Mouse (Mus musculus) kidney, postnatal 0 days (tissue): ENCODE data around the gene Spata5. TPM values are rescaled to one million over a fixed set of nuclear protein-coding genes. Genes with fewer than 3 reads are reported as not detected.

Source experiments
- ATAC-seq: fragments of 200-750 bp; cut with Nextera tagmentation; replicated peaks from 2 replicates; pipeline ENCODE4 v1.8.0; 2017; ENCODE audit warnings: low read depth, moderate number of reproducible peaks, moderate TSS enrichment, moderate library complexity; ENCODE audit not compliant: low FRiP score
- DNase-seq: peaks from one replicate; pipeline ENCODE4 v3.0.0-alpha.2; 2016; ENCODE audit warnings: low spot score
- H3K27ac ChIP-seq: fragments of 300-500 bp; sonication (generic); 2 replicates; pipeline ENCODE4 v1.5.1; 2014; ENCODE audit warnings: mild to moderate bottlenecking
- H3K27me3 ChIP-seq: fragments of 300-500 bp; sonication (generic); 2 replicates; pipeline ENCODE4 v1.6.1; 2014; ENCODE audit warnings: low read length, mixed read lengths; ENCODE audit not compliant: insufficient read depth
- H3K36me3 ChIP-seq: fragments of 300-500 bp; sonication (generic); 2 replicates; pipeline ENCODE4 v1.6.1; 2014; ENCODE audit warnings: low read length, mixed read lengths; ENCODE audit not compliant: insufficient read depth
- H3K4me1 ChIP-seq: fragments of 300-500 bp; sonication (generic); replicated peaks from 2 replicates; pipeline ENCODE4 v1.6.1; 2014; ENCODE audit warnings: antibody characterized with exemption, low read length, mixed read lengths; ENCODE audit not compliant: insufficient read depth
- H3K4me2 ChIP-seq: fragments of 300-500 bp; sonication (generic); 2 replicates; pipeline ENCODE4 v1.6.1; 2014; ENCODE audit warnings: mild to moderate bottlenecking, low read length, moderate library complexity, mixed read lengths
- H3K4me3 ChIP-seq: fragments of 300-500 bp; sonication (generic); replicated peaks from 2 replicates; pipeline ENCODE4 v1.5.1; 2014; ENCODE audit warnings: low read depth, low read length
- H3K9ac ChIP-seq: fragments of 300-500 bp; sonication (generic); 2 replicates; pipeline ENCODE4 v1.6.1; 2014; ENCODE audit warnings: low read depth, low read length
- H3K9me3 ChIP-seq: fragments of 300-500 bp; sonication (generic); replicated peaks from 2 replicates; pipeline ENCODE4 v1.6.1; 2016; ENCODE audit warnings: low read length, inconsistent platforms, mixed read lengths
- CTCF ChIP-seq: IDR thresholded peaks from 2 replicates; pipeline ENCODE4 v1.5.1; 2016; ENCODE audit warnings: antibody characterized with exemption, low read depth, mild to moderate bottlenecking, moderate library complexity
- WGBS: fragments of 180-500 bp; shearing (Covaris S2); extraction: QIAGEN DNeasy Blood & Tissue Kit; methylation state at CpG from one replicate; pipeline ENCODE4 v1.1.7; 2014; 5-methylcytosine and 5-hydroxymethylcytosine counted together
- polyA plus RNA-seq: library from polyadenylated mRNA; unstranded; fragments of >200 nt; fragmentation: Nextera tagmentation; extraction: Ambion mirVana; gene quantifications from 2 replicates; pipeline ENCODE4 v1.2.1, GENCODE M21; 2015

Spata5 gene
- polyA plus RNA-seq, 1 experiment from 2014 or later, result 44.8 TPM

DNA sequence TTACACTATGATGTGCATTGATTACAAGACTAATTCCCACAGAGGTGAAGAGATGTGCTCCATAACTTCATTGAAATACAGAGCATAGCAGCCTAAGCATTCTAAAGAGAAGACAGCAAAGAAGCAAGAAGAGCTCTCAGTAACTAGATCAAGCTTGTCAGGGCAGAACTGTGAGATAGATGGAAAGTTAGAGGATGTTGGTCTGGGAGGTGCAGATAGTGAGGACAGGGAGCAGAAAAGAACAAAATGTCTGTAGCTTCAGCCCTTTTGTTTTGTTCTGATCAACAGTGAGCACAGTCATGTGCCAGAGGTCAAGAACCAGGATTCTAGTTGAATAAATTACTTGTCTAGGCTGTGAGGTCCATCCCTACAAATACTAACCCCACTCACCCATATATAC, 68.5 kb downstream of the Spata5 start:
- Histone ChIP-seq H3K36me3 (no peaks in the 10 kb centered on the region), H3K27me3 (no peaks in the 10 kb centered on the region), H3K9ac (no peak overlapping the region), H3K27ac (no peak overlapping the region), H3K4me3 (no peak overlapping the region), H3K9me3 (no peaks in the 10 kb centered on the region), H3K4me2 (no peak overlapping the region), H3K4me1 (peaks cover 4% of the 10 kb centered on the region; the same call in 1 of the 2 replicates)
- DNase-seq, result no peak
- TF ChIP-seq CTCF, result no peak
- ATAC-seq, result no peak

DNA sequence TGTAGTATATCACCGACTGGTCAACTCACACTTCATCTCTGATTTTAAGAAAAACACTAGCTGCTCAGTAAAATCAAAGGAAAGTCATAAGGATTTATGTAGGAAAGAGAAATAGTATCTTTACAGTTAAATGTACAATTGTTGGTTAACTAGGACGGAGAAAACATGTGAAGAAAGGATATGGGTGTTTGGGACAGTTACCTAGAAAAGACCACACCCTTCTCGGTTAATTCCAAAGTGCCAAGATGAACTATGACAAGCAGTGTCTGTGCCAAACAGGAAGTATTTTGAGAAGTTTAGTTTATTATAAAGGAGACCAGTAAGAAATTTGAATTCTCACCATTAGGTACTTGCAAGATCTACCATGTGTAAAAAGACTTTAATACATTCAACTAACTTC, 70.3 kb downstream of the Spata5 start:
- no peak for TF ChIP-seq CTCF
- Histone ChIP-seq H3K4me1 (peaks cover 4% of the 10 kb centered on the region; the same call in 1 of the 2 replicates), H3K4me3 (no peak overlapping the region), H3K27me3 (no peaks in the 10 kb centered on the region), H3K36me3 (no peaks in the 10 kb centered on the region), H3K9ac (no peak overlapping the region), H3K4me2 (no peak overlapping the region), H3K9me3 (no peaks in the 10 kb centered on the region), H3K27ac (no peak overlapping the region)
- 75% methylated on average over 3 of the region's 3 CpGs for WGBS
- DNase-seq (no peak), ATAC-seq (no peak)

DNA sequence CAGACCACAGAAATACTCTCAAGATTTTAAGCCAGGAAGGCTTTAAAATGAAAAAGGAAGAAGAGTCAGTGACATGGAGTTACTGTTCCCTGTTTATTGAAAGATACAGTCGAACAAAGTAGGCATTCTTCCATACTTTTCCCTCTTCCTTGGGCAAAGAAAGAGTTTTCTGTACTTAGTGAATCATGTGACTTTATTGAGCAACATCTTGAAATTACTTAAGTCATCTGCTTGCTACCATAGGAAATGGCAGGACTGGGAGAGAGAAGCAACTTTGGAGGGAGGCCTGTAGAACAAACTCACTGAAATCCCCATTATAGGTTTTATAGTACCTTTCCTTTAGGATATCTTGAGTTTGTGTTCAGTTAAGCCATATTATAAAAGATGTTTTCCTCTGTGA, 81.2 kb downstream of the Spata5 start:
- Histone ChIP-seq H3K9me3 (no peaks in the 10 kb centered on the region), H3K27me3 (no peaks in the 10 kb centered on the region), H3K9ac (no peak overlapping the region), H3K27ac (no peak overlapping the region), H3K4me1 (0 out of 2 replicates have a peak, but pooled peaks cover 3% of the 10 kb centered on the region), H3K4me2 (no peak overlapping the region), H3K36me3 (no peaks in the 10 kb centered on the region), H3K4me3 (no peak overlapping the region)
- TF ChIP-seq CTCF, result no peak
- no peak for DNase-seq
- 82% methylated on average over 1 of the region's 1 CpGs for WGBS
- ATAC-seq, result no peak

DNA sequence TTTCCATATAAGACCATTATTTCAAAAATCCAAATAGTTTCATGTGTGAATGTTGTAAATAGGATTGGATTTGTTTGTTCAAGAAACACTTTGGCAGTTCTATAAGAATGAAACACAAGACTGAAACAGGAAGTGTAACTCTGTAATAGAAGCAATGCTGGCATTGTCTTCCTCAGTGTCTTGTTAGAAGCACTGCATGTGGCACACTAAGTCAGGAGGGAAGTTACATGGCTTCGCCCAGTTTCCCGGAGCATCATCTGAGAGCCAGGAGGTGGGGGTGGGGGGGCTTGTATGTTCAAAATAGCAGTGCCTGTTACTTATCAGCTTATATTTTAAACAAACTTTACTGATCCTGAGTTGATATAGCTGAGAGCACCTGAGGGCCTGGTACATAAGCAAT, 82.9 kb downstream of the Spata5 start:
- Histone ChIP-seq H3K4me1 (no peaks in the 10 kb centered on the region), H3K4me2 (no peak overlapping the region), H3K36me3 (no peaks in the 10 kb centered on the region), H3K9ac (no peak overlapping the region), H3K27me3 (no peaks in the 10 kb centered on the region), H3K27ac (no peak overlapping the region), H3K4me3 (no peak overlapping the region), H3K9me3 (no peaks in the 10 kb centered on the region)
- DNase-seq (no peak), ATAC-seq (no peak)
- TF ChIP-seq CTCF, result no peak
- WGBS, result 62% methylated on average over 2 of the region's 2 CpGs

DNA sequence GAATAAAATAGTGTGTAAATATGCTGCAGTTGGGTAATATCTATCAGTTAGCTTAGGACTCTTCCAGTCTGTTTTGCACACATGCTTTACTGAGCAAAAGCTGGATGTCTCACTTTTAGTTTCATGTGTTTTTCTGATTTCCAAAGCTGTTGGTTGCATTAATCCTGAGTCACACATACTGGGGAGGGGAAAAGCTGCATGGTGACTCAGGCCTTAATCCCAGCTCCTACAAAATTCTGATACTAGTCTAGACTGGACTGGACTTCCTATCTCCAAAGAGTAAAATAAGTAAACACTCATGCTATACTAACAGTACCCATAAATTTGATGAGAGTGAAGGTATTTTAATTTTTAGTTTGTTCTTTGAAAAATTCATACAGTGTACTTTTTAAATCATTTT, 84.2 kb downstream of the Spata5 start:
- H3K27ac ChIP-seq, result no peak overlapping the region
- H3K9ac ChIP-seq, result no peak overlapping the region
- H3K4me1 ChIP-seq, result no peaks in the 10 kb centered on the region
- no peaks in the 10 kb centered on the region for H3K27me3 ChIP-seq
- ATAC-seq, result no peak
- H3K4me3 ChIP-seq, result no peak overlapping the region
- H3K4me2 ChIP-seq, result no peak overlapping the region
- no peaks in the 10 kb centered on the region for H3K36me3 ChIP-seq
- DNase-seq, result no peak
- no peak for TF ChIP-seq CTCF
- H3K9me3 ChIP-seq, result no peaks in the 10 kb centered on the region

DNA sequence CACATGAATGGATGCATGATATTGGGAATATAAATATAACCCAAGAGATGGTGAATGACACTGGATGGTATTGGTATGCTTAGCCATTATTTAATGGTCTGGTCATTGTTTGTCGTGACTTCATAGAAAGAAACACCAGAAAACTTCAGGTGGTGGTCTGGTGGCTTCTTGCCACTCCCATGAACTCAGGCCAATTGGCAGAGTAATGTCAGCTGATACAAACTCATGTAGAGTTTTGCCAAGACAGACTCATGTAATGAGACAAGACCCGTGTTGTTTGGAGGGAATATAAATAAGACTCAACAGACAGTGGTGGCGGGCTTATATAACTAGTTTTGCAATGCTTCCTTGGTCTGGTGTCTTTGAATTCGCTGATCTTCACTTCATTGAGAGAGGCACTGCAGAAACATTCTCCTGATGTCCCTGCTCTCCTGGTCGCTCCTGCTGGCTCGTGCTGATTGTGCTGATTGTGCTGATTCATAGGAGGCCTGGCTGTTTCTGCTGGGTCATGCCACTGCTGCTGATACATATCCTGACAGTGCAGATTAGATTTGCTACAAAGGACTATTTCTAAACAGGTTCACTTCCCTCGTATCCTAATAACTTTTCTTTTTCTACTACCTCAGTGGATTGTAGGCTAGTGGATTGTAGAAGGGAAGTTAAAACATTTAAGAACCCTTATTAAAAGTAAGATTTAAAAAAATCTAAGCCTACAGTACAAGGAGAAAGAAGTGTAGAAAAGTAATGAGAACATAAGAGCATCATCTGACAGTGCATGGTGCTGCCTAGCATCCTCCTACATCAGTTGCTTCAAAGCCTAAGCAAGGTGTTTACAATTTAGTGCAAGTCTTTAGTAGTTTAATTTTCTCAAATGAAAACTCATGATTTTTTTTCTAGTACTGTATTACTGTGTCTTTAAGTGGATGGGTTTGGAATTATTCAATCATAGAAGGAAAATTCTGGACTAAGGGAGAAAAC, 90.6 kb downstream of the Spata5 start:
- ATAC-seq, result no peak
- no peak overlapping the region for H3K27ac ChIP-seq
- WGBS, result 82% methylated on average over 7 of the region's 7 CpGs

More for the DNA sequence above, 90.6 kb downstream of the Spata5 start:
- TF ChIP-seq CTCF, result no peak
- no peak for DNase-seq
- Histone ChIP-seq H3K4me3 (no peak overlapping the region), H3K4me1 (no peaks in the 10 kb centered on the region), H3K9me3 (no peaks in the 10 kb centered on the region), H3K27me3 (no peaks in the 10 kb centered on the region), H3K36me3 (no peaks in the 10 kb centered on the region), H3K4me2 (no peak overlapping the region), H3K9ac (no peak overlapping the region)
